10 mouse cellular contexts compared by ENCODE assay signal in the genomic region with DNA sequence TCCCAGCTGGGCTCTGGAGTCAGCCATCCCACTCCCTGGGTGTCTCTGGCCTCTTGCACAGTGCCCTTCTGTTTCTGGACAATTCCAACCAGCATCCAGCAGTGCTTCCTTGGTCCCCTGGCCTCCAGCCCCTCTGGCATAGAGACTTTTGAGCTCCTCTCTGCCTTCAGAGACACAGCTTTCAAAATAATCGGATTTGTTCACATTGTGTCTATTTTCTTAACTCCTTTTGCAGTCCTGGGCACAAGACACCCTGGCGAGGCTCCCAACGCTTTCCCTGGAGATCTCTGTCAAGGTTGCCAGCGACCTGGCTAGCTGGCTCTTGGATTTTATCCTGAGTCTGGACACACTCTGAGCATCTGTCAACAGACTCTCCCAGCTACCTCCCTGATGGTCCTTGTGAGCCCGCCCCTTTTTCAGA. TPM values are rescaled to one million over a fixed set of nuclear protein-coding genes. Genes with fewer than 3 reads are reported as not detected.
A peak's percentile ranks its signal among the peaks of the same experiment; 100 is the strongest.
DNase-seq lines count a peak whose midpoint lies in the region; ATAC-seq and TF ChIP-seq lines count a peak whose summit lies in the region.
"Had no signal": no experiment of that assay in that cellular context is flagged by ENCODE, and none has a peak within 500 bp of the region (broad histone marks: within the 10 kb centered on the region; RNA-seq: fewer than 3 reads in every experiment).

No protein-coding gene starts in this region.

- no peak for ATAC-seq in cerebellum, adult (ENCODE audit: insufficient number of reproducible peaks, low FRiP score, low TSS enrichment)
- ATAC-seq in kidney, embryonic 16.5 days (ENCODE audit: low FRiP score, low TSS enrichment) = no peak
- ATAC-seq in limb, embryonic 12.5 days (ENCODE audit: insufficient number of reproducible peaks, insufficient read depth, low FRiP score, low TSS enrichment, low read depth) = no peak
- ATAC-seq: liver, postnatal 0 days had no signal

- H3K9me3 ChIP-seq in kidney, embryonic 16.5 days (ENCODE audit: low read length) = no peaks in the 10 kb centered on the region
- no peaks in the 10 kb centered on the region for H3K9me3 ChIP-seq in limb, embryonic 12.5 days

- no peak overlapping the region for H3K9ac ChIP-seq in kidney, embryonic 16.5 days (replicated peaks; ENCODE audit: low read length)
- 0 out of 2 replicates have a peak overlapping the region, but pooled peaks have one; percentile 31 for H3K9ac ChIP-seq in limb, embryonic 12.5 days (replicated peaks)
- H3K9ac ChIP-seq: liver, postnatal 0 days had no signal

- no peak for TF ChIP-seq POLR2A in thymus, adult 2 months (IDR thresholded peaks at IDR 0.05; ENCODE audit: control insufficient read depth, extremely low read depth, insufficient read depth, low read length, poor library complexity)

- WGBS in kidney, embryonic 16.5 days = 67% methylated on average over 5 of the region's 5 CpGs
- 69% methylated on average over 5 of the region's 5 CpGs for WGBS in limb, embryonic 12.5 days
- 90% methylated on average over 5 of the region's 5 CpGs for WGBS in thymus, adult 2 months

- H3K4me3 ChIP-seq in kidney, embryonic 16.5 days (ENCODE audit: low read length) = no peak overlapping the region
- H3K4me3 ChIP-seq in limb, embryonic 12.5 days (replicated peaks) = no peak overlapping the region
- no peak overlapping the region for H3K4me3 ChIP-seq in thymus, adult 2 months (ENCODE audit: control insufficient read depth, insufficient read depth, low read length)

- H3K27ac ChIP-seq in kidney, embryonic 16.5 days (ENCODE audit: low read length) = peak overlapping the region; percentile 3; the same call in 1 of the 2 replicates
- H3K27ac ChIP-seq in limb, embryonic 12.5 days = 0 out of 2 replicates have a peak overlapping the region, but pooled peaks have one; percentile 35
- H3K27ac ChIP-seq in thymus, adult 2 months (ENCODE audit: control insufficient read depth, insufficient read depth, low read length) = no peak overlapping the region

- no peak overlapping the region for H3K4me2 ChIP-seq in kidney, embryonic 16.5 days (replicated peaks; ENCODE audit: low read depth, low read length)
- no peak overlapping the region for H3K4me2 ChIP-seq in limb, embryonic 12.5 days

- H3K27me3 ChIP-seq in kidney, embryonic 16.5 days (ENCODE audit: insufficient read depth, low read length) = no peaks in the 10 kb centered on the region
- no peaks in the 10 kb centered on the region for H3K27me3 ChIP-seq in limb, embryonic 12.5 days
- H3K27me3 ChIP-seq in thymus, adult 2 months (ENCODE audit: control insufficient read depth, insufficient read depth, low read length) = no peaks in the 10 kb centered on the region

- peaks cover 43% of the 10 kb centered on the region for H3K4me1 ChIP-seq in kidney, embryonic 16.5 days (ENCODE audit: insufficient read depth, low read length)
- H3K4me1 ChIP-seq in limb, embryonic 12.5 days (replicated peaks) = peaks cover 28% of the 10 kb centered on the region
- peaks cover 9% of the 10 kb centered on the region; the same call in 1 of the 2 replicates for H3K4me1 ChIP-seq in thymus, adult 2 months (replicated peaks; ENCODE audit: control insufficient read depth, insufficient read depth, low read length)

- H3K36me3 ChIP-seq in kidney, embryonic 16.5 days (ENCODE audit: insufficient read depth, low read length) = no peaks in the 10 kb centered on the region
- no peaks in the 10 kb centered on the region for H3K36me3 ChIP-seq in limb, embryonic 12.5 days
- no peaks in the 10 kb centered on the region for H3K36me3 ChIP-seq in thymus, adult 2 months (ENCODE audit: control insufficient read depth, insufficient read depth, low read length)

- peak; percentile 45 for DNase-seq in cerebellum, adult 11-12 months
- no peak for DNase-seq in kidney, postnatal 36 days
- peak; percentile 50 to 51 for DNase-seq in heart, adult 18-20 months
- DNase-seq in layer of hippocampus, postnatal 36 days = no peak
- DNase-seq in thymus, adult 2 months = no peak
- DNase-seq: liver, postnatal 0 days; right cerebral cortex, postnatal 4 days had no signal

- no peak for TF ChIP-seq CTCF in thymus, adult 2 months (IDR thresholded peaks at IDR 0.05; ENCODE audit: borderline replicate concordance, control insufficient read depth, extremely low read depth, insufficient read depth, low read length, poor library complexity)

RNA-seq across cellular contexts. Expression of a gene that starts 51.4 kb away (rescaled TPM):
- 25.6 and 28.2 TPM in 2 replicates for polyA plus RNA-seq in kidney, embryonic 16.5 days (2015; fragmentation: Nextera tagmentation; extraction: Ambion mirVana)
- total RNA-seq in heart, adult 18-20 months (2021) = 10 to 100 TPM in 1 of 2 experiments, 1 to 10 TPM in 1; 8.1 to 10.3 TPM
- polyA plus RNA-seq in limb, embryonic 12.5 days (2016; fragmentation: Nextera tagmentation; extraction: Ambion mirVana) = 29.9 and 33.5 TPM in 2 replicates
- total RNA-seq in layer of hippocampus, postnatal 36 days (2021) = 1 to 10 TPM; 5.5 TPM
- 54.4 and 63.3 TPM in 2 replicates for polyA plus RNA-seq in thymus, adult 2 months (2012; rRNA removed)

Comparison
In these comparisons a context has a peak if more than half of its experiments do, and no peak if none do; other contexts are left out.
1. DNase-seq: peak in cerebellum, adult 11-12 months (single experiment) and heart, adult 18-20 months (2 of 2); none in kidney, postnatal 36 days (0 of 2), layer of hippocampus, postnatal 36 days (0 of 2) and thymus, adult 2 months (single experiment).